ENCODE assay signal across 8 mouse cellular contexts in genomic region chr8:94986676-94987075, GRCm38 (mm10). TPM values are rescaled to one million over a fixed set of nuclear protein-coding genes. Genes with fewer than 3 reads are reported as not detected.
DNase-seq lines count a peak whose midpoint lies in the region; ATAC-seq and TF ChIP-seq lines count a peak whose summit lies in the region.

No protein-coding gene starts in this region.

- no peak overlapping the region for H3K27ac ChIP-seq in kidney, embryonic 16.5 days (ENCODE audit: low read length)
- 0 out of 2 replicates have a peak overlapping the region, but pooled peaks have one; percentile 15 for H3K27ac ChIP-seq in bone marrow, adult 2 months (ENCODE audit: control insufficient read depth, insufficient read depth, low read depth, low read length, poor library complexity)
- H3K27ac ChIP-seq in forebrain, embryonic 15.5 days (replicated peaks), result peak overlapping the region; percentile 72
- peak overlapping the region; percentile 41 for H3K27ac ChIP-seq in olfactory bulb, adult 2 months (ENCODE audit: insufficient read depth, low read depth, low read length)

- no peaks in the 10 kb centered on the region for H3K27me3 ChIP-seq in kidney, embryonic 16.5 days (ENCODE audit: insufficient read depth, low read length)
- H3K27me3 ChIP-seq in forebrain, embryonic 15.5 days, result no peaks in the 10 kb centered on the region

- WGBS in kidney, embryonic 16.5 days, result 54% methylated on average over 5 of the region's 5 CpGs
- 6% methylated on average over 5 of the region's 5 CpGs for WGBS in bone marrow, adult 2 months
- 15% methylated on average over 5 of the region's 5 CpGs for WGBS in forebrain, embryonic 15.5 days
- 19% methylated on average over 5 of the region's 5 CpGs for WGBS in olfactory bulb, adult 2 months

- TF ChIP-seq POLR2A in bone marrow, adult 2 months (IDR thresholded peaks at IDR 0.05; ENCODE audit: borderline replicate concordance, control insufficient read depth, low read depth, low read length), result 0 out of 2 replicates have a peak, but pooled peaks have one; percentile 19
- no peak for TF ChIP-seq POLR2A in olfactory bulb, adult 2 months (IDR thresholded peaks at IDR 0.05; ENCODE audit: insufficient read depth, low read depth, low read length)

- H3K4me2 ChIP-seq in kidney, embryonic 16.5 days (replicated peaks; ENCODE audit: low read depth, low read length), result no peak overlapping the region
- H3K4me2 ChIP-seq in forebrain, embryonic 15.5 days (replicated peaks), result no peak overlapping the region

- no peaks in the 10 kb centered on the region for H3K36me3 ChIP-seq in kidney, embryonic 16.5 days (ENCODE audit: insufficient read depth, low read length)
- no peaks in the 10 kb centered on the region for H3K36me3 ChIP-seq in forebrain, embryonic 15.5 days

- intact Hi-C loops in left cerebral cortex, postnatal 14 days (cut with DNase I), result no loop called here

- no peak overlapping the region for H3K4me3 ChIP-seq in kidney, embryonic 16.5 days (ENCODE audit: low read length)
- no peak overlapping the region for H3K4me3 ChIP-seq in bone marrow, adult 2 months (replicated peaks; ENCODE audit: control insufficient read depth, low read depth, low read length)
- H3K4me3 ChIP-seq in forebrain, embryonic 15.5 days, result no peak overlapping the region
- peak overlapping the region; percentile 21 for H3K4me3 ChIP-seq in olfactory bulb, adult 2 months (ENCODE audit: insufficient read depth, low read depth, low read length)

- H3K4me1 ChIP-seq in kidney, embryonic 16.5 days (ENCODE audit: insufficient read depth, low read length), result peaks cover 55% of the 10 kb centered on the region
- H3K4me1 ChIP-seq in bone marrow, adult 2 months (ENCODE audit: control insufficient read depth, insufficient read depth, low read length), result peaks cover 12% of the 10 kb centered on the region
- peaks cover 70% of the 10 kb centered on the region for H3K4me1 ChIP-seq in forebrain, embryonic 15.5 days
- H3K4me1 ChIP-seq in olfactory bulb, adult 2 months (ENCODE audit: control insufficient read depth, insufficient read depth, low read length), result peaks cover 83% of the 10 kb centered on the region

- no peak for TF ChIP-seq CTCF in bone marrow, adult 2 months (IDR thresholded peaks at IDR 0.05; ENCODE audit: control insufficient read depth, insufficient read depth, low read length)
- TF ChIP-seq CTCF in olfactory bulb, adult 2 months (IDR thresholded peaks at IDR 0.05; ENCODE audit: insufficient read depth, low read depth, low read length), result no peak

- H3K9ac ChIP-seq in kidney, embryonic 16.5 days (replicated peaks; ENCODE audit: low read length), result no peak overlapping the region
- H3K9ac ChIP-seq in forebrain, embryonic 15.5 days (replicated peaks), result no peak overlapping the region

- peak; percentile 67 for DNase-seq in kidney, adult 11 months
- peak; percentile 41 to 70 for DNase-seq in left cerebral cortex, postnatal 14 days (ENCODE audit: low spot score in 2 of 2)
- no peak for DNase-seq in thymus, postnatal 36 days
- no peak for DNase-seq in urinary bladder, adult 2 months (ENCODE audit: low spot score)

- ATAC-seq in kidney, embryonic 16.5 days (ENCODE audit: low FRiP score, low TSS enrichment), result no peak
- ATAC-seq in forebrain, embryonic 15.5 days (replicated peaks), result peak; percentile 70

- H3K9me3 ChIP-seq in kidney, embryonic 16.5 days (ENCODE audit: low read length), result no peaks in the 10 kb centered on the region
- no peaks in the 10 kb centered on the region for H3K9me3 ChIP-seq in forebrain, embryonic 15.5 days

RNA-seq across cellular contexts. Expression of gene Adgrg1, which starts 12.1 kb away (rescaled TPM):
- 66.2 and 67.8 TPM in 2 replicates for polyA plus RNA-seq in kidney, embryonic 16.5 days (2015; fragmentation: Nextera tagmentation; extraction: Ambion mirVana)
- polyA plus RNA-seq in bone marrow, adult 2 months (2011; ENCODE audit: insufficient read depth, insufficient read length, low replicate concordance, missing spikeins), result 30.1 and 41.3 TPM in 2 replicates
- 135 and 140 TPM in 2 replicates for polyA plus RNA-seq in forebrain, embryonic 15.5 days (2015; fragmentation: Nextera tagmentation; extraction: Ambion mirVana)
- 100 to 1,000 TPM in 1 of 2 experiments, 10 to 100 TPM in 1; 93.3 to 110 TPM for total RNA-seq in left cerebral cortex, postnatal 14 days (2021)
- not detected in 2 replicates for polyA plus RNA-seq in olfactory bulb, adult 2 months (2012; ENCODE audit: insufficient read depth, insufficient read length, low replicate concordance, missing spikeins)
- 47.4 and 52.8 TPM in 2 replicates for polyA plus RNA-seq in urinary bladder, adult 2 months (2012; rRNA removed)

RNA-seq across cellular contexts. Expression of gene Adgrg3, which starts 30.8 kb away (rescaled TPM):
- polyA plus RNA-seq in kidney, embryonic 16.5 days (2015; fragmentation: Nextera tagmentation; extraction: Ambion mirVana), result 5.0 and 5.1 TPM in 2 replicates
- polyA plus RNA-seq in bone marrow, adult 2 months (2011; ENCODE audit: insufficient read depth, insufficient read length, low replicate concordance, missing spikeins), result 18.7 and 63.0 TPM in 2 replicates
- 1.0 and 1.2 TPM in 2 replicates for polyA plus RNA-seq in forebrain, embryonic 15.5 days (2015; fragmentation: Nextera tagmentation; extraction: Ambion mirVana)
- total RNA-seq in left cerebral cortex, postnatal 14 days (2021), result under 1 TPM; 0.68 to 0.89 TPM
- polyA plus RNA-seq in olfactory bulb, adult 2 months (2012; ENCODE audit: insufficient read depth, insufficient read length, low replicate concordance, missing spikeins), result not detected in 2 replicates
- 4.9 and 6.3 TPM in 2 replicates for polyA plus RNA-seq in urinary bladder, adult 2 months (2012; rRNA removed)

Comparison
In these comparisons a context has a peak if more than half of its experiments do, and no peak if none do; other contexts are left out.
1. DNase-seq: peak in kidney, adult 11 months (single experiment) and left cerebral cortex, postnatal 14 days (2 of 2); none in thymus, postnatal 36 days (0 of 2) and urinary bladder, adult 2 months (single experiment).